In genomic region chr9:43747710-43748109, GRCm38 (mm10) we compare ENCODE assay signal across 9 mouse cellular contexts. TPM values are rescaled to one million over a fixed set of nuclear protein-coding genes. Genes with fewer than 3 reads are reported as not detected.
DNase-seq lines count a peak whose midpoint lies in the region; ATAC-seq lines count a peak whose summit lies in the region.
"Had no signal": no experiment of that assay in that cellular context is flagged by ENCODE, and none has a peak within 500 bp of the region (broad histone marks: within the 10 kb centered on the region; RNA-seq: fewer than 3 reads in every experiment).

No protein-coding gene starts in this region.

- H3K4me1 ChIP-seq in forebrain, embryonic 14.5 days (ENCODE audit: control insufficient read depth, insufficient read depth, low read length) = peaks cover 49% of the 10 kb centered on the region
- H3K4me1 ChIP-seq in midbrain, embryonic 12.5 days = peaks cover 66% of the 10 kb centered on the region
- peaks cover 33% of the 10 kb centered on the region for H3K4me1 ChIP-seq in kidney, embryonic 16.5 days (ENCODE audit: insufficient read depth, low read length)

- H3K4me2 ChIP-seq in forebrain, embryonic 14.5 days (ENCODE audit: low read length) = peak overlapping the region; percentile 87
- H3K4me2 ChIP-seq in midbrain, embryonic 12.5 days (replicated peaks) = peak overlapping the region; percentile 86
- no peak overlapping the region for H3K4me2 ChIP-seq in kidney, embryonic 16.5 days (replicated peaks; ENCODE audit: low read depth, low read length)

- no peaks in the 10 kb centered on the region for H3K9me3 ChIP-seq in forebrain, embryonic 14.5 days (replicated peaks; ENCODE audit: control insufficient read depth, low read length)
- H3K9me3 ChIP-seq in midbrain, embryonic 12.5 days = no peaks in the 10 kb centered on the region
- H3K9me3 ChIP-seq in kidney, embryonic 16.5 days (ENCODE audit: low read length) = no peaks in the 10 kb centered on the region

- peak overlapping the region; percentile 90; the same call in 1 of the 2 replicates for H3K4me3 ChIP-seq in forebrain, embryonic 14.5 days (ENCODE audit: low read depth, low read length)
- H3K4me3 ChIP-seq in midbrain, embryonic 12.5 days = peak overlapping the region; percentile 91
- H3K4me3 ChIP-seq in kidney, embryonic 16.5 days (ENCODE audit: low read length) = no peak overlapping the region

- H3K9ac ChIP-seq in forebrain, embryonic 14.5 days (ENCODE audit: low read length) = peak overlapping the region; percentile 95
- H3K9ac ChIP-seq in midbrain, embryonic 12.5 days (replicated peaks) = peak overlapping the region; percentile 99
- no peak overlapping the region for H3K9ac ChIP-seq in kidney, embryonic 16.5 days (replicated peaks; ENCODE audit: low read length)

- 0 out of 2 replicates have a peak, but pooled peaks cover 2% of the 10 kb centered on the region for H3K36me3 ChIP-seq in forebrain, embryonic 14.5 days (ENCODE audit: control insufficient read depth, insufficient read depth, low read length)
- H3K36me3 ChIP-seq in midbrain, embryonic 12.5 days = peaks cover 4% of the 10 kb centered on the region; the same call in 1 of the 2 replicates
- no peaks in the 10 kb centered on the region for H3K36me3 ChIP-seq in kidney, embryonic 16.5 days (ENCODE audit: insufficient read depth, low read length)

- no peak for ATAC-seq in forebrain, embryonic 14.5 days
- no peak for ATAC-seq in midbrain, embryonic 12.5 days (ENCODE audit: low FRiP score, low read depth)
- no peak for ATAC-seq in kidney, embryonic 16.5 days (ENCODE audit: low FRiP score, low TSS enrichment)

- no peak overlapping the region for H3K27ac ChIP-seq in forebrain, embryonic 14.5 days (ENCODE audit: low read depth, low read length)
- peak overlapping the region; percentile 98 for H3K27ac ChIP-seq in midbrain, embryonic 12.5 days (replicated peaks)
- H3K27ac ChIP-seq in kidney, embryonic 16.5 days (ENCODE audit: low read length) = no peak overlapping the region

- 16% methylated on average over 9 of the region's 9 CpGs for WGBS in forebrain, embryonic 14.5 days
- 16% methylated on average over 9 of the region's 9 CpGs for WGBS in midbrain, embryonic 12.5 days
- 69% methylated on average over 9 of the region's 9 CpGs for WGBS in kidney, embryonic 16.5 days

- DNase-seq in adrenal gland, postnatal 36 days = peak; percentile 25 to 38
- no peak for DNase-seq in adrenal gland, postnatal 4 days (ENCODE audit: low spot score in 2 of 2)
- DNase-seq in brain, adult 2 months (ENCODE audit: low read depth, low spot score) = peak; percentile 50
- no peak for DNase-seq in forebrain, embryonic 14.5 days (ENCODE audit: low spot score)
- DNase-seq in spleen, adult 12 weeks (ENCODE audit: low spot score) = no peak
- DNase-seq in right cerebral cortex, postnatal 36 days (ENCODE audit: low spot score in 2 of 2) = no peak
- DNase-seq: liver had no signal

- H3K27me3 ChIP-seq in forebrain, embryonic 14.5 days (replicated peaks; ENCODE audit: control insufficient read depth, insufficient read depth, low read length) = no peaks in the 10 kb centered on the region
- H3K27me3 ChIP-seq in midbrain, embryonic 12.5 days = no peaks in the 10 kb centered on the region; the same call in 1 of the 2 replicates
- H3K27me3 ChIP-seq in kidney, embryonic 16.5 days (ENCODE audit: insufficient read depth, low read length) = peaks cover 23% of the 10 kb centered on the region

RNA-seq across cellular contexts. Expression of gene Nectin1, which starts 3.9 kb away (rescaled TPM):
- 10 to 100 TPM; 25.1 to 37.1 TPM for total RNA-seq in adrenal gland, postnatal 36 days (2021)
- total RNA-seq in adrenal gland, postnatal 4 days (2021) = 10 to 100 TPM; 22.0 to 22.5 TPM
- polyA plus RNA-seq in forebrain, embryonic 14.5 days (2014; fragmentation: Nextera tagmentation; extraction: Ambion mirVana) = 8.5 and 10.8 TPM in 2 replicates
- 9.7 and 12.5 TPM in 2 replicates for polyA plus RNA-seq in midbrain, embryonic 12.5 days (2016; fragmentation: Nextera tagmentation; extraction: Ambion mirVana)
- 4.3 and 4.7 TPM in 2 replicates for polyA plus RNA-seq in kidney, embryonic 16.5 days (2015; fragmentation: Nextera tagmentation; extraction: Ambion mirVana)

Comparison
In these comparisons a context has a peak if more than half of its experiments do, and no peak if none do; other contexts are left out.
1. DNase-seq: peak in adrenal gland, postnatal 36 days (2 of 2) and brain, adult 2 months (single experiment); none in adrenal gland, postnatal 4 days (0 of 2), forebrain, embryonic 14.5 days (single experiment), spleen, adult 12 weeks (single experiment) and right cerebral cortex, postnatal 36 days (0 of 2).